Mouse (Mus musculus) brain, embryonic 14.5 days (tissue): ENCODE measurements at regions not wholly inside any gene's neighbourhood (a gene's known extent, or its start where the extent isn't known, plus 50 kb on each side); places are given as distances from the start of the nearest gene placed in this dataset.

Source experiments
- CTCF ChIP-seq: fragments of 200-500 bp; IDR thresholded peaks from 2 replicates; pipeline ENCODE4 v1.5.1; 2012; ENCODE audit warnings: inconsistent platforms, mild to moderate bottlenecking, moderate library complexity, borderline replicate concordance; ENCODE audit not compliant: insufficient read depth, insufficient read length; ENCODE audit errors: extremely low read depth
- POLR2A ChIP-seq: fragments of 200-500 bp; IDR thresholded peaks from 2 replicates; pipeline ENCODE4 v1.6.1; 2012; ENCODE audit warnings: mild to moderate bottlenecking, inconsistent platforms, borderline replicate concordance; ENCODE audit not compliant: poor library complexity, insufficient read depth, insufficient read length, severe bottlenecking; ENCODE audit errors: extremely low read depth

- TF ChIP-seq POLR2A (no peak), CTCF (no peak)
Measured at GRCm38 (mm10) chr3:37956543-37956942, 232.3 kb upstream of the Gm5148 start.
